Mouse (Mus musculus) monocyte, adult 5-6 weeks (primary cell): ENCODE measurements around the gene Olfr578. TPM values are rescaled to one million over a fixed set of nuclear protein-coding genes. Genes with fewer than 3 reads are reported as not detected.

Source experiments
- ATAC-seq: fragments of 153-309, 156-312 bp; replicated peaks from 2 replicates; pipeline ENCODE4 v1.8.0; 2017; ENCODE audit warnings: mild to moderate bottlenecking; ENCODE audit not compliant: low TSS enrichment, insufficient number of reproducible peaks, severe bottlenecking, poor library complexity, low FRiP score
- total RNA-seq: library from RNA; stranded (forward); fragments of 200-1000, 200-491, 200-594 nt; gene quantifications from 3 replicates; pipeline ENCODE4 v1.2.3, GENCODE M21; 2017

Olfr578 gene
- total RNA-seq: not detected in 3 replicates

DNA sequence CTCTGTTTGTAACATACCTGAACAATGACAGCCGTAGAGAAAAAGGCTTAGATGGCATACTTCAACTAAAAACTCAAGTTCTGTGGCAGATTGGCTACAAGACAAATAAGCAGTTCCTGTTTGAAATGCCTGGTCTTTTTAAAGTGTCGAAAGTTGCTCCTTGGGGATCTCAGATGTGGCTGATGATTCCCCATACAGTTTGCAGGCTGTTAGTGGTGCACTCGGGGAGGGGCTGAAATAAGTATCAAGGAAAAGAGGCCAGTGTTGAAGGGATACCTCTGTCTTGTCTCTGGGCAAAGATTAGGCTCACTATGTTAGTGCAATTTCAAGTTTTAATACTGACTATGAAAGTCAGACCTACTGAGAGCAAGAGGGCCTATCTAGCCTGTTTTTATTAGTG lies at the start of gene Olfr578:
Gene Olfr578, minus strand, starts transcription at position 101 of the 400 bp plus-strand sequence.
- ATAC-seq: no peak

DNA sequence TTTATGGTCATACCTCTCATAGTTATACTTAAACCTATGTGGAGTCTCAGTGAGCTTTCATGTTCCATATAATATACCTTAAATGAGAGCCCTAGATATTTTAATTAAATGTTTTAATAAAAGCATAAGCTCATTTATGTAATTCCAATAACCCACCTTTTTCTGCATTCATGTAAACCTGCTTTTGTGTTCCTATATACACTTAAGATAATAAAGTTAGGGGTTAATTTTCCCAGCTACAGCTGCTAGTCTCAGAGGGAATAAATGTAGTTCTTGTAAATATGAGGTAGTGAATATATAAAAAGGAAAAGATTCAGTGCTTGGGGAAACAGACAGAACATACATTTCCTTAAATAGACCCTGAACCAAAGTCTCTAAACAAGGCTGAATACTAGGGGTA lies 48.6 kb upstream of the Olfr578 start, which contains the start of gene Olfr582:
Gene Olfr582, plus strand, starts transcription at position 301 of the 400 bp plus-strand sequence.
- ATAC-seq: no peak

GRCm38 (mm10) chr7:102975843-102976242 lies 13.3 kb downstream of the Olfr578 start, which contains the start of gene Olfr577:
Gene Olfr577, minus strand, starts transcription at chr7:102975943.
- ATAC-seq: no peak

DNA sequence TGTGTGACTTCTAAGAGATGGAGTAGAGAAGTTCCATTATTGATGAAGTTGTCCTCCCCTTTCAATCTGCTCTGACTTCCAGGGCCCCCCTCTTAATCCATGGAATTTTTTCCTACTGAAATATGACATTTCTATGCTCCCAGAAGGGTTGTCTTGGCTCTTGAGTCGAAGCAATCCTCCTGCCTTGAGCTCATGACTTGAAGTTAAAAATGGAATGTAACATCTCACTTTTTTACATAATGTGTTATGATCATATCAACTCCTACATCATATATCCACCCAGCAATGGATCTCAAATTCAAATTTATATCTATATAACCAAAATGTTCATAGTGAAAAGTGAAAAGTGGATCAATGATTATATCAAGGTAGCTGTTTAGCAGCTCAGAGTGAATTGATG lies 14.7 kb downstream of the Olfr578 start:
- no peak for ATAC-seq

- ATAC-seq: no peak
These were observed 26.8 kb downstream of the Olfr578 start, which contains the start of gene Olfr576 for GRCm38 (mm10) chr7:102962360-102962759. Gene Olfr576, plus strand, starts transcription at chr7:102962660.

GRCm38 (mm10) chr7:102958593-102958992 lies 30.5 kb downstream of the Olfr578 start, which contains the start of gene Olfr575:
Gene Olfr575, minus strand, starts transcription at chr7:102958775.
- no peak for ATAC-seq

DNA sequence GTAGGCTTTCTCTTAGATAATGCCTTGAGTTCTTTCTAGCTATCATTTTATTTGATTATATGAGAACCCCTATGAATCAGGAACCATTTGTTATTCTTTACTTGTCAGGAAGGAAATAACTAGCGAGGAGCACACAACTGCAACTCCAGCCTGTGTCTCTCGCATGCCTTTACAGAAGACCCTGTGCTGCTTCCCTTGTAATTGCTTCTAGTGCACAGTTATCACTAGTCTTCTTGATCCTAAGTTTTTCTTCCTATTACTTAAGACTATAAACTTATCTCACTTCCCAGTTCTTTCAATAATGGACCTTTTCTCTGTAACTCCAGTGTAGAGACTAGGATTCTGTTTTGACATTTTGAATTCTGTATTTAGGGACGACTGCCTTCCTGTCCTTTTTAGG lies 31.0 kb downstream of the Olfr578 start:
- no peak for ATAC-seq

DNA sequence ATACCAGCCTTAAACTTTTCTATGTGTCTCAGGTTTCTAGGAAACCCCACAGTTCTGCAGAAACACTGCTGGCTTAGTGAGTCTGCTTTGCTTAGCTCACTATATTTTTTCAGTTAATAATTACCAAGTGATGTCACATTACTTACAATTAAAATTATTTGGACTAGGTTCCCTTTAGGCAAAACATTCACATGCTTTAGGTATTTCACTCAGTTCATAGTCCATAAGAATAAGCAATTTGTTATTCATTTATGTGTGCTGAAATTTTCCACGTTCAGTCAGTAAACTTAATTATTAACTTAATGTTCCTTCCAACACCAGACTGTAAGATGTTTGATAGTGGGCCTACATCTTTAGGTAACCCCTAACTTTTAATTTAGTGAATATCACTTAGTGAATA lies 38.4 kb downstream of the Olfr578 start:
- ATAC-seq: no peak

GRCm38 (mm10) chr7:102948167-102948566 lies 41.0 kb downstream of the Olfr578 start, which contains the start of gene Olfr574:
Gene Olfr574, plus strand, starts transcription at chr7:102948467.
- ATAC-seq: no peak

- ATAC-seq: no peak
These were observed 45.7 kb downstream of the Olfr578 start for GRCm38 (mm10) chr7:102943417-102943816.

GRCm38 (mm10) chr7:102942475-102942874 lies 46.6 kb downstream of the Olfr578 start, which contains the start of gene Olfr573-ps1:
Gene Olfr573-ps1, minus strand, starts transcription at chr7:102942575.
- no peak for ATAC-seq

Other genes with a start within 250 kb of the Olfr578 start
- gene Olfr560, start 230.0 kb downstream of the Olfr578 start, total RNA-seq: not detected in 3 replicates
- not detected in 3 replicates for gene Olfr78, start 229.9 kb downstream of the Olfr578 start, total RNA-seq
- not detected in 3 replicates for gene Olfr561, start 218.1 kb downstream of the Olfr578 start, total RNA-seq
- gene Olfr564, start 185.8 kb downstream of the Olfr578 start, total RNA-seq: not detected in 3 replicates
- gene Olfr566, start 130.6 kb downstream of the Olfr578 start, total RNA-seq: not detected in 3 replicates
- gene Olfr568, start 112.2 kb downstream of the Olfr578 start, total RNA-seq: not detected in 3 replicates
- not detected in 3 replicates for gene Olfr569, start 98.4 kb downstream of the Olfr578 start, total RNA-seq
- gene Olfr570, start 94.7 kb downstream of the Olfr578 start, total RNA-seq: not detected in 3 replicates
- gene Olfr571, start 71.8 kb downstream of the Olfr578 start, total RNA-seq: not detected in 3 replicates
- gene Olfr572, start 64.9 kb downstream of the Olfr578 start, total RNA-seq: not detected in 3 replicates
- gene Olfr573-ps1, start 46.7 kb downstream of the Olfr578 start, total RNA-seq: not detected in 3 replicates
- gene Olfr574, start 40.9 kb downstream of the Olfr578 start, total RNA-seq: not detected in 3 replicates
- gene Olfr575, start 30.5 kb downstream of the Olfr578 start, total RNA-seq: not detected in 3 replicates
- gene Olfr576, start 26.7 kb downstream of the Olfr578 start, total RNA-seq: not detected in 3 replicates
- gene Olfr577, start 13.4 kb downstream of the Olfr578 start, total RNA-seq: not detected in 3 replicates
- not detected in 3 replicates for gene Olfr582, start 48.7 kb upstream of the Olfr578 start, total RNA-seq
- gene Olfr583, start 62.0 kb upstream of the Olfr578 start, total RNA-seq: not detected in 3 replicates
- not detected in 3 replicates for gene Olfr584, start 92.6 kb upstream of the Olfr578 start, total RNA-seq
- 1.3 TPM in 1 of 3 replicates, not detected in the others for gene Olfr585, start 108.4 kb upstream of the Olfr578 start, total RNA-seq
- not detected in 3 replicates for gene Olfr586, start 136.3 kb upstream of the Olfr578 start, total RNA-seq
- not detected in 3 replicates for gene Olfr588-ps1, start 151.6 kb upstream of the Olfr578 start, total RNA-seq
- gene Olfr589, start 167.0 kb upstream of the Olfr578 start, total RNA-seq: not detected in 3 replicates
- not detected in 3 replicates for gene Olfr591, start 189.0 kb upstream of the Olfr578 start, total RNA-seq
- 0.10 TPM in 1 of 3 replicates, not detected in the others for gene Olfr592, start 195.5 kb upstream of the Olfr578 start, total RNA-seq
- not detected in 3 replicates for gene Olfr593, start 222.5 kb upstream of the Olfr578 start, total RNA-seq
- not detected in 3 replicates for gene Olfr594, start 227.7 kb upstream of the Olfr578 start, total RNA-seq